Mouse (Mus musculus): ENCODE measurements around the gene Lpar1. TPM values are rescaled to one million over a fixed set of nuclear protein-coding genes. Genes with fewer than 3 reads are reported as not detected.

Lpar1 gene
- polyA plus RNA-seq, 1 experiment = 0.01 TPM

- no peaks in the 10 kb centered on the region for H3K4me1 ChIP-seq (ENCODE audit: control insufficient read depth)
- H3K9me3 ChIP-seq (ENCODE audit: control insufficient read depth, low read length) = no peaks in the 10 kb centered on the region
- H3K27me3 ChIP-seq (ENCODE audit: control insufficient read depth) = no peaks in the 10 kb centered on the region
- TF ChIP-seq TAL1 (IDR thresholded peaks at IDR 0.05; ENCODE audit: low read length) (no peak), GATA1 (IDR thresholded peaks at IDR 0.05; ENCODE audit: low read length) (no peak)
- no peaks in the 10 kb centered on the region for H3K36me3 ChIP-seq (ENCODE audit: control insufficient read depth)
- no peak overlapping the region for H3K4me3 ChIP-seq (replicated peaks)
Measured at GRCm38 (mm10) chr4:58501012-58501777, 52.5 kb downstream of the Lpar1 start.

- no peak for TF ChIP-seq TAL1 (IDR thresholded peaks at IDR 0.05; ENCODE audit: low read length)
- no peak for TF ChIP-seq GATA1 (IDR thresholded peaks at IDR 0.05; ENCODE audit: low read length)
- H3K4me3 ChIP-seq (replicated peaks) = no peak overlapping the region
- no peaks in the 10 kb centered on the region for H3K36me3 ChIP-seq (ENCODE audit: control insufficient read depth)
- H3K4me1 ChIP-seq (ENCODE audit: control insufficient read depth) = no peaks in the 10 kb centered on the region
- no peaks in the 10 kb centered on the region for H3K27me3 ChIP-seq (ENCODE audit: control insufficient read depth)
- no peaks in the 10 kb centered on the region for H3K9me3 ChIP-seq (ENCODE audit: control insufficient read depth, low read length)
Measured at GRCm38 (mm10) chr4:58499831-58500230, 53.9 kb downstream of the Lpar1 start.

GRCm38 (mm10) chr4:58499241-58499640 is 54.5 kb downstream of the Lpar1 start:
- H3K9me3 ChIP-seq (ENCODE audit: control insufficient read depth, low read length) = no peaks in the 10 kb centered on the region
- no peaks in the 10 kb centered on the region for H3K36me3 ChIP-seq (ENCODE audit: control insufficient read depth)
- TF ChIP-seq GATA1 (IDR thresholded peaks at IDR 0.05; ENCODE audit: low read length) (no peak), TAL1 (IDR thresholded peaks at IDR 0.05; ENCODE audit: low read length) (no peak)
- H3K4me1 ChIP-seq (ENCODE audit: control insufficient read depth) = no peaks in the 10 kb centered on the region
- no peak overlapping the region for H3K4me3 ChIP-seq (replicated peaks)
- H3K27me3 ChIP-seq (ENCODE audit: control insufficient read depth) = no peaks in the 10 kb centered on the region

GRCm38 (mm10) chr4:58498734-58499133 is 55.0 kb downstream of the Lpar1 start:
- Histone ChIP-seq H3K4me3 (replicated peaks) (no peak overlapping the region), H3K9me3 (ENCODE audit: control insufficient read depth, low read length) (no peaks in the 10 kb centered on the region), H3K27me3 (ENCODE audit: control insufficient read depth) (no peaks in the 10 kb centered on the region), H3K36me3 (ENCODE audit: control insufficient read depth) (no peaks in the 10 kb centered on the region), H3K4me1 (ENCODE audit: control insufficient read depth) (no peaks in the 10 kb centered on the region)
- TF ChIP-seq GATA1 (IDR thresholded peaks at IDR 0.05; ENCODE audit: low read length) (no peak), TAL1 (IDR thresholded peaks at IDR 0.05; ENCODE audit: low read length) (no peak)

- no peak for TF ChIP-seq TAL1 (IDR thresholded peaks at IDR 0.05; ENCODE audit: low read length)
- TF ChIP-seq GATA1 (IDR thresholded peaks at IDR 0.05; ENCODE audit: low read length) = no peak
- H3K4me1 ChIP-seq (ENCODE audit: control insufficient read depth) = no peaks in the 10 kb centered on the region
- H3K9me3 ChIP-seq (ENCODE audit: control insufficient read depth, low read length) = no peaks in the 10 kb centered on the region
- no peaks in the 10 kb centered on the region for H3K27me3 ChIP-seq (ENCODE audit: control insufficient read depth)
- no peak overlapping the region for H3K4me3 ChIP-seq (replicated peaks)
- H3K36me3 ChIP-seq (ENCODE audit: control insufficient read depth) = no peaks in the 10 kb centered on the region
Measured at GRCm38 (mm10) chr4:58497284-58497683, 56.4 kb downstream of the Lpar1 start.

GRCm38 (mm10) chr4:58496743-58497142 is 57.0 kb downstream of the Lpar1 start:
- Histone ChIP-seq H3K36me3 (ENCODE audit: control insufficient read depth) (no peaks in the 10 kb centered on the region), H3K9me3 (ENCODE audit: control insufficient read depth, low read length) (no peaks in the 10 kb centered on the region), H3K27me3 (ENCODE audit: control insufficient read depth) (no peaks in the 10 kb centered on the region), H3K4me3 (replicated peaks) (no peak overlapping the region), H3K4me1 (ENCODE audit: control insufficient read depth) (no peaks in the 10 kb centered on the region)
- TF ChIP-seq GATA1 (IDR thresholded peaks at IDR 0.05; ENCODE audit: low read length) (no peak), TAL1 (IDR thresholded peaks at IDR 0.05; ENCODE audit: low read length) (no peak)

GRCm38 (mm10) chr4:58491742-58492141 is 62.0 kb downstream of the Lpar1 start:
- H3K36me3 ChIP-seq (ENCODE audit: control insufficient read depth) = no peaks in the 10 kb centered on the region
- H3K27me3 ChIP-seq (ENCODE audit: control insufficient read depth) = no peaks in the 10 kb centered on the region
- no peaks in the 10 kb centered on the region; the same call in 1 of the 2 replicates for H3K9me3 ChIP-seq (ENCODE audit: control insufficient read depth, low read length)
- TF ChIP-seq GATA1 (IDR thresholded peaks at IDR 0.05; ENCODE audit: low read length) = no peak
- no peaks in the 10 kb centered on the region for H3K4me1 ChIP-seq (ENCODE audit: control insufficient read depth)
- H3K4me3 ChIP-seq (replicated peaks) = no peak overlapping the region

- no peaks in the 10 kb centered on the region for H3K27me3 ChIP-seq (ENCODE audit: control insufficient read depth)
- H3K9me3 ChIP-seq (ENCODE audit: control insufficient read depth, low read length) = no peaks in the 10 kb centered on the region; the same call in 1 of the 2 replicates
- H3K36me3 ChIP-seq (ENCODE audit: control insufficient read depth) = no peaks in the 10 kb centered on the region
- no peaks in the 10 kb centered on the region for H3K4me1 ChIP-seq (ENCODE audit: control insufficient read depth)
- TF ChIP-seq GATA1 (IDR thresholded peaks at IDR 0.05; ENCODE audit: low read length) (no peak), TAL1 (IDR thresholded peaks at IDR 0.05; ENCODE audit: low read length) (no peak)
- no peak overlapping the region for H3K4me3 ChIP-seq (replicated peaks)
Measured at GRCm38 (mm10) chr4:58490374-58490773, 63.3 kb downstream of the Lpar1 start.

- Histone ChIP-seq H3K4me1 (ENCODE audit: control insufficient read depth) (no peaks in the 10 kb centered on the region), H3K27me3 (ENCODE audit: control insufficient read depth) (no peaks in the 10 kb centered on the region), H3K36me3 (ENCODE audit: control insufficient read depth) (no peaks in the 10 kb centered on the region), H3K9me3 (ENCODE audit: control insufficient read depth, low read length) (no peaks in the 10 kb centered on the region), H3K4me3 (replicated peaks) (no peak overlapping the region)
- TF ChIP-seq GATA1 (IDR thresholded peaks at IDR 0.05; ENCODE audit: low read length) (no peak), TAL1 (IDR thresholded peaks at IDR 0.05; ENCODE audit: low read length) (no peak)
Measured at GRCm38 (mm10) chr4:58478564-58478963, 75.1 kb downstream of the Lpar1 start.

- Histone ChIP-seq H3K4me1 (ENCODE audit: control insufficient read depth) (no peaks in the 10 kb centered on the region), H3K27me3 (ENCODE audit: control insufficient read depth) (no peaks in the 10 kb centered on the region)
Measured at GRCm38 (mm10) chr4:58477691-58478090, 76.0 kb downstream of the Lpar1 start.

More at GRCm38 (mm10) chr4:58477691-58478090, 76.0 kb downstream of the Lpar1 start:
- TF ChIP-seq TAL1 (IDR thresholded peaks at IDR 0.05; ENCODE audit: low read length) (no peak), GATA1 (IDR thresholded peaks at IDR 0.05; ENCODE audit: low read length) (no peak)
- H3K9me3 ChIP-seq (ENCODE audit: control insufficient read depth, low read length) = no peaks in the 10 kb centered on the region
- H3K36me3 ChIP-seq (ENCODE audit: control insufficient read depth) = no peaks in the 10 kb centered on the region
- no peak overlapping the region for H3K4me3 ChIP-seq (replicated peaks)

Measured in erythroblast, embryonic 14.5 days (primary cell).